Mouse (Mus musculus) heart, postnatal 0 days (tissue): ENCODE results near the gene Zfp280b. TPM values are rescaled to one million over a fixed set of nuclear protein-coding genes. Genes with fewer than 3 reads are reported as not detected.

Experiments used
- ATAC-seq: fragments of 200-750 bp; cut with Nextera tagmentation; 2 replicates; pipeline ENCODE4 v1.8.0; 2017; ENCODE audit warnings: low read depth, moderate number of reproducible peaks, moderate library complexity; ENCODE audit not compliant: insufficient read depth
- DNase-seq: peaks from one replicate; pipeline ENCODE4 v3.0.0-alpha.2; 2016; ENCODE audit warnings: low spot score
- H3K27ac ChIP-seq: fragments of 300-500 bp; sonication (generic); 2 replicates; pipeline ENCODE4 v1.5.1; 2014; ENCODE audit warnings: low read depth, mild to moderate bottlenecking
- H3K27me3 ChIP-seq: fragments of 300-500 bp; sonication (generic); 2 replicates; pipeline ENCODE4 v1.6.1; 2014; ENCODE audit warnings: low read length, mixed read lengths; ENCODE audit not compliant: control insufficient read depth, insufficient read depth
- H3K36me3 ChIP-seq: fragments of 300-500 bp; sonication (generic); replicated peaks from 2 replicates; pipeline ENCODE4 v1.6.1; 2014; ENCODE audit warnings: low read length, mixed read lengths; ENCODE audit not compliant: control insufficient read depth, insufficient read depth
- H3K4me1 ChIP-seq: fragments of 300-500 bp; sonication (generic); 2 replicates; pipeline ENCODE4 v1.6.1; 2014; ENCODE audit warnings: antibody characterized with exemption; ENCODE audit not compliant: control insufficient read depth, insufficient read depth
- H3K4me2 ChIP-seq: fragments of 300-500 bp; sonication (generic); 2 replicates; pipeline ENCODE4 v1.6.1; 2014; ENCODE audit warnings: low read depth, mild to moderate bottlenecking, low read length, moderate library complexity
- H3K4me3 ChIP-seq: fragments of 300-500 bp; sonication (generic); 2 replicates; pipeline ENCODE4 v1.5.1; 2014; ENCODE audit warnings: low read depth, low read length
- H3K9ac ChIP-seq: fragments of 300-500 bp; sonication (generic); replicated peaks from 2 replicates; pipeline ENCODE4 v1.6.1; 2014; ENCODE audit warnings: low read depth, low read length, mixed read lengths
- H3K9me3 ChIP-seq: fragments of 300-500 bp; sonication (generic); replicated peaks from 2 replicates; pipeline ENCODE4 v1.6.1; 2016; ENCODE audit warnings: low read length; ENCODE audit not compliant: control insufficient read depth
- CTCF ChIP-seq: IDR thresholded peaks from 2 replicates; pipeline ENCODE4 v1.5.1; 2016; ENCODE audit warnings: antibody characterized with exemption, control low read depth, low read depth
- EP300 ChIP-seq: IDR thresholded peaks from 2 replicates; pipeline ENCODE4 v1.6.1; 2016; ENCODE audit warnings: antibody characterized with exemption, low read depth
- WGBS: fragments of 180-500 bp; shearing (Covaris S2); extraction: QIAGEN DNeasy Blood & Tissue Kit; methylation state at CpG from one replicate; pipeline ENCODE4 v1.1.7; 2014; 5-methylcytosine and 5-hydroxymethylcytosine counted together
- polyA plus RNA-seq: library from polyadenylated mRNA; unstranded; fragments of >200 nt; fragmentation: Nextera tagmentation; extraction: Ambion mirVana; gene quantifications from 2 replicates; pipeline ENCODE4 v1.2.1, GENCODE M21; 2015
- total RNA-seq: library from RNA; depleted of rRNA; stranded (reverse); fragments of >200 nt; gene quantifications from 2 replicates; pipeline ENCODE4 v1.2.3, GENCODE M21; 2014; ENCODE audit warnings: low replicate concordance

The Zfp280b gene
- total and polyA plus RNA-seq, 2 experiments from 2014 or later, result 7.7 to 7.8 TPM

- WGBS, result 44% methylated on average over 14 of the region's 14 CpGs
- ATAC-seq (peak; percentile 49), DNase-seq (peak; percentile 83)
- no peak for TF ChIP-seq EP300
- TF ChIP-seq CTCF, result no peak
- H3K27ac ChIP-seq, result peak overlapping the region; percentile 76
- H3K4me1 ChIP-seq, result peaks cover 6% of the 10 kb centered on the region; the same call in 1 of the 2 replicates
- H3K9me3 ChIP-seq, result no peaks in the 10 kb centered on the region
- H3K27me3 ChIP-seq, result no peaks in the 10 kb centered on the region
- no peaks in the 10 kb centered on the region for H3K36me3 ChIP-seq
- peak overlapping the region; percentile 84 for H3K4me2 ChIP-seq
- H3K4me3 ChIP-seq, result peak overlapping the region; percentile 78
- H3K9ac ChIP-seq, result peak overlapping the region; percentile 84
Measured at GRCm38 (mm10) chr10:76031511-76032401, 694 bp upstream of the Zfp280b start.

- Histone ChIP-seq H3K4me1 (peaks cover 6% of the 10 kb centered on the region; the same call in 1 of the 2 replicates), H3K9ac (peak overlapping the region; percentile 84), H3K4me3 (peak overlapping the region; percentile 78), H3K27ac (peak overlapping the region; percentile 76; the same call in 1 of the 2 replicates), H3K9me3 (no peaks in the 10 kb centered on the region), H3K4me2 (peak overlapping the region; percentile 84), H3K36me3 (peaks cover 5% of the 10 kb centered on the region; the same call in 1 of the 2 replicates), H3K27me3 (no peaks in the 10 kb centered on the region)
- DNase-seq, result no peak
- no peak for ATAC-seq
- 9% methylated on average over 7 of the region's 7 CpGs for WGBS
- TF ChIP-seq CTCF (no peak), EP300 (no peak)
Measured at GRCm38 (mm10) chr10:76033119-76033455, 637 bp downstream of the Zfp280b start.

DNA sequence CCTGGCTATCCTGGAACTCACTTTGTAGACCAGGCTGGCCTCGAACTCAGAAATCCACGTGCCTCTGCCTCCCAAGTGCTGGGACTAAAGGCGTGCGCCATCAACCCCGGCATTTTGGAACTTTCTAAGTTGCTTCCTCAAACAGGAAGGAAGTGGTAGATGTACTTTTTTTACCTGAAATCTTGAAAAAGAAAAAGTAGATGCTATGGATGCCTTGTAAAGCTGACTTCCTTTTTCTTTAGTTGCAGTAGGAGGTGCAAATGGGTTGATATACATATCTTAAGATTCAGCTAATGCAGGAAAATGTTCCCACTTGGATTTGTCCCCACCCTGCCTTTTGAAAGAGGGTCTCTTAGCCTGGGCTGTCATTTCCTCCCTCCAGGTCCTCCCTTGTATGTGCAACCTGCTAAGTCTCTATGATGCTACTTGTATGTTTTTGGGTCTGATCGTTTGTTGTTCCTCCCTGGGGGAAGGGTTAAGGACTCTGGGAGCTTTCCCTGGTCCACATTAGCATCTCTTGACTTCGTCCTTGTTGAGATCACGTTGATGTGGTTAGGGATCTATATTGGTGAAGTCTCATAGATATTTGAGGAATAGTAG lies 1.7 kb downstream of the Zfp280b start:
- H3K27me3 ChIP-seq, result no peaks in the 10 kb centered on the region
- WGBS, result 88% methylated on average over 8 of the region's 8 CpGs
- DNase-seq, result no peak
- H3K4me1 ChIP-seq, result peaks cover 6% of the 10 kb centered on the region; the same call in 1 of the 2 replicates
- TF ChIP-seq CTCF (no peak), EP300 (no peak)
- H3K4me2 ChIP-seq, result no peak overlapping the region
- ATAC-seq, result no peak
- no peaks in the 10 kb centered on the region for H3K9me3 ChIP-seq
- peaks cover 15% of the 10 kb centered on the region for H3K36me3 ChIP-seq
- no peak overlapping the region for H3K27ac ChIP-seq
- no peak overlapping the region for H3K9ac ChIP-seq
- H3K4me3 ChIP-seq, result no peak overlapping the region

GRCm38 (mm10) chr10:76035277-76035676 lies 2.8 kb downstream of the Zfp280b start:
- Histone ChIP-seq H3K4me1 (peaks cover 6% of the 10 kb centered on the region; the same call in 1 of the 2 replicates), H3K4me3 (no peak overlapping the region), H3K36me3 (peaks cover 27% of the 10 kb centered on the region), H3K9ac (no peak overlapping the region), H3K27ac (no peak overlapping the region), H3K27me3 (no peaks in the 10 kb centered on the region), H3K4me2 (no peak overlapping the region), H3K9me3 (no peaks in the 10 kb centered on the region)
- ATAC-seq (no peak), DNase-seq (no peak)
- no peak for TF ChIP-seq CTCF
- no peak for TF ChIP-seq EP300

DNA sequence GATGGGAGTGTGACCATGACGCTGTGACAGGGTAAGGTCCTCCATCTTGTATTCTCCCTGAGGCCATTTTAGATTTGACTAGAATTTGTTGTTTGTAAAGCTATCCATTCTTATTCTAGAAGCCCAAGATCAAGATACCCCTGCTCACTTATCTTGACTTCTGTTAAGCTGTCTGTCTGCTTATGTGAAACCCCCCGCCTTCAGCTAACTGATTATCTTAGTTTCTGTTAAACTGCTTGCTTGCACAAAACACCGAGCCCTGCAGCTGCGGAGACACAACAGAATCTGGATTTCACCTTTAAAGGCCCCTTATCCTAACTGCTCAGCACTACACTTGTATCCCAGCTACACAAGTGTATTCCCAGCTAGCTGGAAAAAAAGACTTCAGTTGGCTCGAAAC lies 4.5 kb downstream of the Zfp280b start:
- no peak for DNase-seq
- no peak overlapping the region for H3K27ac ChIP-seq
- H3K27me3 ChIP-seq, result no peaks in the 10 kb centered on the region
- no peaks in the 10 kb centered on the region for H3K9me3 ChIP-seq
- no peak overlapping the region for H3K9ac ChIP-seq
- H3K36me3 ChIP-seq, result peaks cover 30% of the 10 kb centered on the region
- ATAC-seq, result no peak
- no peak overlapping the region for H3K4me3 ChIP-seq
- TF ChIP-seq CTCF (no peak), EP300 (no peak)
- no peak overlapping the region for H3K4me2 ChIP-seq
- H3K4me1 ChIP-seq, result peaks cover 6% of the 10 kb centered on the region; the same call in 1 of the 2 replicates
- WGBS, result 92% methylated on average over 5 of the region's 5 CpGs
